ENCODE assay signal across 31 mouse cellular contexts in genomic region chr6:78341689-78342088, GRCm38 (mm10). TPM values are rescaled to one million over a fixed set of nuclear protein-coding genes. Genes with fewer than 3 reads are reported as not detected.
"Had no signal": no experiment of that assay in that cellular context is flagged by ENCODE, and none has a peak within 500 bp of the region (broad histone marks: within the 10 kb centered on the region; RNA-seq: fewer than 3 reads in every experiment).

No protein-coding gene starts in this region.

- H3K4me3 ChIP-seq: kidney, embryonic 15.5 days; left cerebral cortex, adult 2 months; limb, embryonic 12.5 days; limb, embryonic 15.5 days; liver, embryonic 12.5 days; liver, embryonic 15.5 days; lung, embryonic 15.5 days; megakaryocyte, embryonic 14.5 days; midbrain, embryonic 12.5 days; myocyte; stomach, embryonic 15.5 days had no signal

- DNase-seq: kidney, adult 11 months; kidney, adult 8-10 months; kidney, postnatal 10 days; kidney, postnatal 36 days; layer of hippocampus, postnatal 36 days; left cerebral cortex, postnatal 4 days; lung, adult 18-20 months; lung, postnatal 10 days; lung, postnatal 36 days; retina, postnatal 1 day; right cerebral cortex, postnatal 25 days; spleen, adult 18-20 months; thymus, postnatal 25 days had no signal

- H3K9me3 ChIP-seq: kidney, embryonic 15.5 days; limb, embryonic 12.5 days; limb, embryonic 15.5 days; liver, embryonic 12.5 days; liver, embryonic 15.5 days; lung, embryonic 15.5 days; megakaryocyte, embryonic 14.5 days; midbrain, embryonic 12.5 days; stomach, embryonic 15.5 days had no signal

- H3K9ac ChIP-seq: kidney, embryonic 15.5 days; limb, embryonic 12.5 days; limb, embryonic 15.5 days; liver, embryonic 12.5 days; liver, embryonic 15.5 days; lung, embryonic 15.5 days; midbrain, embryonic 12.5 days; stomach, embryonic 15.5 days had no signal

- H3K27ac ChIP-seq: kidney, embryonic 15.5 days; left cerebral cortex, adult 2 months; limb, embryonic 12.5 days; limb, embryonic 15.5 days; liver, embryonic 12.5 days; liver, embryonic 15.5 days; lung, embryonic 15.5 days; midbrain, embryonic 12.5 days; stomach, embryonic 15.5 days had no signal

- H3K36me3 ChIP-seq: kidney, embryonic 15.5 days; limb, embryonic 12.5 days; limb, embryonic 15.5 days; liver, embryonic 12.5 days; liver, embryonic 15.5 days; lung, embryonic 15.5 days; midbrain, embryonic 12.5 days; stomach, embryonic 15.5 days had no signal

- H3K4me2 ChIP-seq: kidney, embryonic 15.5 days; limb, embryonic 12.5 days; limb, embryonic 15.5 days; liver, embryonic 12.5 days; liver, embryonic 15.5 days; lung, embryonic 15.5 days; midbrain, embryonic 12.5 days; stomach, embryonic 15.5 days had no signal

- H3K27me3 ChIP-seq: kidney, embryonic 15.5 days; limb, embryonic 12.5 days; limb, embryonic 15.5 days; liver, embryonic 12.5 days; liver, embryonic 15.5 days; lung, embryonic 15.5 days; megakaryocyte, embryonic 14.5 days; midbrain, embryonic 12.5 days; stomach, embryonic 15.5 days had no signal

- ATAC-seq: liver, embryonic 12.5 days; midbrain, embryonic 16.5 days had no signal

- H3K4me1 ChIP-seq: kidney, embryonic 15.5 days; limb, embryonic 12.5 days; limb, embryonic 15.5 days; liver, embryonic 12.5 days; liver, embryonic 15.5 days; lung, embryonic 15.5 days; megakaryocyte, embryonic 14.5 days; midbrain, embryonic 12.5 days; stomach, embryonic 15.5 days had no signal

RNA-seq across cellular contexts. Expression of gene Reg3b, which starts 28.8 kb away (rescaled TPM):
- total RNA-seq: layer of hippocampus, adult 8-10 months; layer of hippocampus, postnatal 10 days; left cerebral cortex, adult 2 months; left cerebral cortex, postnatal 14 days; left cerebral cortex, postnatal 4 days; monocyte, adult 5-6 weeks had no signal
- polyA plus RNA-seq: kidney, embryonic 15.5 days; limb, embryonic 12.5 days; limb, embryonic 15.5 days; liver, embryonic 12.5 days; liver, embryonic 15.5 days; lung, embryonic 15.5 days; midbrain, embryonic 12.5 days; myocyte; neural tube, embryonic 11.5 days had no signal

RNA-seq across cellular contexts. Expression of gene Reg3d, which starts 37.0 kb away (rescaled TPM):
- total RNA-seq: layer of hippocampus, adult 8-10 months; layer of hippocampus, postnatal 10 days; layer of hippocampus, postnatal 36 days; left cerebral cortex, adult 2 months; left cerebral cortex, postnatal 14 days; left cerebral cortex, postnatal 4 days; monocyte, adult 5-6 weeks had no signal
- polyA plus RNA-seq: kidney, embryonic 15.5 days; limb, embryonic 12.5 days; limb, embryonic 15.5 days; liver, embryonic 12.5 days; liver, embryonic 15.5 days; lung, embryonic 15.5 days; midbrain, embryonic 12.5 days; midbrain, embryonic 16.5 days; myocyte; neural tube, embryonic 11.5 days; thymus, postnatal 0 days had no signal

RNA-seq across cellular contexts. Expression of gene Reg3a, which starts 38.8 kb away (rescaled TPM):
- total RNA-seq: layer of hippocampus, adult 8-10 months; layer of hippocampus, postnatal 10 days; layer of hippocampus, postnatal 36 days; left cerebral cortex, adult 2 months; left cerebral cortex, postnatal 14 days; left cerebral cortex, postnatal 4 days; monocyte, adult 5-6 weeks had no signal
- polyA plus RNA-seq: kidney, embryonic 15.5 days; limb, embryonic 12.5 days; limb, embryonic 15.5 days; liver, embryonic 12.5 days; liver, embryonic 15.5 days; lung, embryonic 15.5 days; midbrain, embryonic 12.5 days; midbrain, embryonic 16.5 days; myocyte; neural tube, embryonic 11.5 days; stomach, embryonic 15.5 days had no signal

RNA-seq across cellular contexts. Expression of gene Reg2, which starts 53.7 kb away (rescaled TPM):
- total RNA-seq: layer of hippocampus, adult 8-10 months; layer of hippocampus, postnatal 10 days; layer of hippocampus, postnatal 36 days; left cerebral cortex, adult 2 months; left cerebral cortex, postnatal 14 days; left cerebral cortex, postnatal 4 days; monocyte, adult 5-6 weeks had no signal
- polyA plus RNA-seq: kidney, embryonic 15.5 days; limb, embryonic 12.5 days; limb, embryonic 15.5 days; liver, embryonic 12.5 days; liver, embryonic 15.5 days; lung, embryonic 15.5 days; midbrain, embryonic 12.5 days; midbrain, embryonic 16.5 days; myocyte; neural tube, embryonic 11.5 days; stomach, embryonic 15.5 days; thymus, postnatal 0 days had no signal
